ENCODE assay signal across 6 mouse cellular contexts in the genomic region with DNA sequence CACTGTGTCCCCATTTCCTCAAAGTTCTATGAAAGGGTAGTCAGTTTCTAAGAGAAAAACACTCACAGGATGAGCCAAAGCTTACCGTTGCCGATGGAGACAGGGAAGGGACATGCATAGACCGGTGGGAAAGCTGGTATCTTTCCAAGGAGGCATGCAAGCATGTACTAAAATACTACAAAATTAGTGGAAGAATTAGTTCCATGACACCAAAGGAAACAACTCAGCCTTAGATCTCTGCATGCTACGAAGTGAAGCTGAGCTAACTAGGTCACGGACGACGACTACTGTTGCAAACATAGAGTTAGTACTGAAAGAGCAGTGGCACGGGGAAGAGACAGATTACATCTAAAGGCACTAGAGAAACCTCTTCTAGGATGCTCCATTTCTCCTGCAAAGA. TPM values are rescaled to one million over a fixed set of nuclear protein-coding genes. Genes with fewer than 3 reads are reported as not detected.
"Had no signal": no experiment of that assay in that cellular context is flagged by ENCODE, and none has a peak within 500 bp of the region (broad histone marks: within the 10 kb centered on the region; RNA-seq: fewer than 3 reads in every experiment).

No protein-coding gene starts in this region.

- DNase-seq: gastrocnemius, postnatal 25 days; liver, embryonic 13.5 days had no signal

- ATAC-seq: intestine, embryonic 15.5 days; intestine, postnatal 0 days had no signal

RNA-seq across cellular contexts. Expression of gene Fkbp14, which starts 10.2 kb away (rescaled TPM):
- total RNA-seq: granulocyte monocyte progenitor cell, adult 5-6 weeks had no signal
- polyA plus RNA-seq: inflammation-experienced regulatory T-cells, adult 6 months had no signal

RNA-seq across cellular contexts. Expression of gene Scrn1, which starts 20.6 kb away (rescaled TPM):
- total RNA-seq: granulocyte monocyte progenitor cell, adult 5-6 weeks had no signal
